Mouse (Mus musculus) lung, postnatal 0 days (tissue): ENCODE results near the gene Otogl.
A peak's percentile ranks its signal among the peaks of the same experiment; 100 is the strongest.

Experiments used
- CTCF ChIP-seq: IDR thresholded peaks from 2 replicates; pipeline ENCODE4 v1.5.1; 2016; ENCODE audit warnings: antibody characterized with exemption, mild to moderate bottlenecking
- EP300 ChIP-seq: IDR thresholded peaks from 2 replicates; pipeline ENCODE4 v1.6.1; 2016; ENCODE audit warnings: antibody characterized with exemption, mild to moderate bottlenecking, control low read depth

DNA sequence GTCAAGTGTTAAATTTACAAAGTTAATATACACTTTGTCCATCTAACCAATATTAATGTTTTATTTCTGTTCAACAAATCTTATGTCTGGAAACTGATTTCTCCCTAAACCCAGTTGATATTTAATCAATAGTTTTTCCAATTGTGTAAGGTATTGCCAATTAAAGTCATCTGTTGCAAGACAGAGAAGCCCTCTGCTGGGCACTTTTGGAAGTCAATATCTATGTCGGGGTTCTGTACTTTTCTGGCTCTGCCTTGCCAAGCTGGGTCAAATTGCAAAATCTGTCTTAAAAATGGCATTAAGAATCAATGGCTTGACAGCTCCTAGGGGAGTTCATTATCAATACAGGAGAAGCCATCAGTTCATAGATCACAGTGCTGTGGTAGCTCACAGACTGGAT, 10.8 kb upstream of the Otogl start:
- TF ChIP-seq CTCF: peak; percentile 62
- no peak for TF ChIP-seq EP300
